Mouse (Mus musculus): ENCODE data around the gene Nop58.

The Nop58 gene

DNA sequence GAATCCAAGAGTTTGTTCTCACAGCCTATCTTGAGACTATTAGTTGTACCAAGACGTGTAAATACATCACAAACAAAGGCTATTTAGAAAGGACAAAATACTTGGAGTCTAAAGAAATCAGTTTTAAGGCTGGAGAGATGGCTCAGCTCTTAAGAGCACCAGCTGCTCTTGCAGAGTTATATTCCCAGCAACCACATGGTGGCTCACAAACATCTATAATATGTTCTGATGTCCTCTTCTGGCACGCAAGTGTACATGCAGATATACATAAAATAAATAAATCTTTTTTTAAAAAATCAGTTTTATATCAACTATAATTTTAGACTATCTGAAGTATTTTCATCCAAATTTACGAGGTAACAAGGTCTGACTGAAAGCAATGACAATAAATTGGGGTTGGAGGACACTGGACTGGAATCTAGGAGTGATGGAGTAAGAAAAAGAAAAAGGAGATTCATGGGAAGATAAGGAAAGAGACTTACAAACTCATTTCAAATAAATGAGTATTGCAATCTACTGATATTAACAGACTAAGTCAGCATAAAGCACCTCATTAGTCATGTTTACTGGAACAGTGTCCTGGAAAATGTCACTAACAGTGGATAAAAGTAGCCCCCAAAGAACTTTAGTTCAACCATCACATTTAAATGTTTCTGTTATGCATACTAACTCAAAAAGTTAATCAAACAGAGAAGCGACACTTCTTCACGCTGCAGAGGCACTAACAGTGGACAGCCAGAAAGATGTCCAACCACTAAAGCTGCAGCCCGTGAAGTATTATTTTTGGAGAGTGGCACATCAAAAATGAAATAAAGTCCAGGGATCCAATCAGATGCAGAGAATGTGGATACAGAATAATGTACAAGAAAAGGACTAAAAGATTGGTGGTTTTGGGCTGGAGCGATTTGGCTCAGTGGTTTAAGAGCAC, 28.3 kb upstream of the Nop58 start:
- peaks cover 72% of the 10 kb centered on the region for H3K36me3 ChIP-seq (ENCODE audit: insufficient read depth, low read length)
- no peaks in the 10 kb centered on the region for H3K27me3 ChIP-seq (ENCODE audit: insufficient read depth, low read length)
- peaks cover 39% of the 10 kb centered on the region for H3K4me1 ChIP-seq (replicated peaks; ENCODE audit: low read depth, low read length)
- TF ChIP-seq POU5F1 (IDR thresholded peaks at IDR 0.05; ENCODE audit: borderline replicate concordance, low read length) (no peak), CTCF (conservative IDR thresholded peaks at IDR 0.05; ENCODE audit: low read length) (no peak), NANOG (IDR thresholded peaks at IDR 0.05; ENCODE audit: borderline replicate concordance, low read length) (no peak)
- no peaks in the 10 kb centered on the region for H3K9me3 ChIP-seq (ENCODE audit: low read length)
- H3K4me3 ChIP-seq (replicated peaks; ENCODE audit: low read length), result no peak overlapping the region

DNA sequence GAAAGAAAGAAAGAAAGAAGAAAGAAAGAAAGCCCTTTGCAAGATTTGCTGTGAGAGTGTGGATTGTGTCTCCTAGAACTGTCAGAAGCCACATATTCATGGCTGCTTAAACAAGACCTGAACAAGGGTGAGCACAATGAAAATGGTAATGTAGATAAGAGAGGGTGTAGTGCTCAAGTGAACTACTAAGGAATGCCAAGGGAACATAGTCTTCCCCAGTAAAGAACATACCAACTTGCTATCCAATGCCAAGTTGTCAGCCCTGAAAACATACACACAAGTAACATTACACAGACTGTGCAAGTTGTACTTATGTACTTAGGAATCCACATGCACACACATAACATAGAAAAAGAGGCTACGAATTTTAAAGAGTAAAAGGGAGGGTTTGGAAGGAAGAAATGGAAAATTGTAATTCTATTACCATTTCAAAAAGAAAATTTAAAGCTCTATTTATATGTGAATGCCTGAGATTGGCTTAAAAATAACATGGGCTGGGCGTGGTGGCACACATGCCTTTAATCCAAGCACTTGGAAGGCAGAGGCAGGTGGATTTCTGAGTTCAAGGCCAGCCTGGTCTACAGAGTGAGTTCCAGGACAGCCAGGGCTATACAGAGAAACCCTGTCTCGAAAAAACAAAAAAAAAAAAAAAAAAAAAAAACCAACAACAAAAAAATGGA, 21.2 kb upstream of the Nop58 start:
- TF ChIP-seq NANOG (IDR thresholded peaks at IDR 0.05; ENCODE audit: borderline replicate concordance, low read length) (no peak), POU5F1 (IDR thresholded peaks at IDR 0.05; ENCODE audit: borderline replicate concordance, low read length) (no peak), CTCF (conservative IDR thresholded peaks at IDR 0.05; ENCODE audit: low read length) (no peak)
- no peaks in the 10 kb centered on the region for H3K9me3 ChIP-seq (ENCODE audit: low read length)

DNA sequence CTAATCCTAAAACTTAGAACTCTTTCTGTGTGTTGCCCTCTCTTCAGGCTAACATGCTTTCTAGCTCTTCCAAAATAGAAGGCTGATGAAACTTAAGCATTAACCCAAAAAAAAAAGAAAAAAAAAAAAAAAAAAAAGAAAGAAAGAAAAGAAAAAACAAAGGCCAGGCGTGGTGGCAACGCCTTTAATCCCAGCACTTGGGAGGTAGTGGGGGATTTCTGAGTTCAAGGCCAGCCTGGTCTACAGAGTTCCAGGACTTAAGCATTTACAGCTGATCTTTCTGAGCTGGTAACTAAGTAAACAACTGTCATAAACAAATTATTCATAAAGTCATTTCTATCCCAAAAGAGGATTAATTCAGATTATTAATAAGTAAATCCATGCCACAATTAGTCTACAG, 15.9 kb upstream of the Nop58 start:
- TF ChIP-seq CTCF (conservative IDR thresholded peaks at IDR 0.05; ENCODE audit: low read length), result no peak
- no peak for TF ChIP-seq NANOG (IDR thresholded peaks at IDR 0.05; ENCODE audit: borderline replicate concordance, low read length)
- Histone ChIP-seq H3K4me3 (replicated peaks; ENCODE audit: low read length) (peak overlapping the region; percentile 97), H3K9me3 (ENCODE audit: low read length) (no peaks in the 10 kb centered on the region), H3K27me3 (ENCODE audit: insufficient read depth, low read length) (no peaks in the 10 kb centered on the region), H3K4me1 (replicated peaks; ENCODE audit: low read depth, low read length) (peaks cover 61% of the 10 kb centered on the region), H3K36me3 (ENCODE audit: insufficient read depth, low read length) (peaks cover 32% of the 10 kb centered on the region)

More for the DNA sequence above, 21.2 kb upstream of the Nop58 start:
- H3K4me1 ChIP-seq (replicated peaks; ENCODE audit: low read depth, low read length), result peaks cover 84% of the 10 kb centered on the region
- H3K36me3 ChIP-seq (ENCODE audit: insufficient read depth, low read length), result peaks cover 21% of the 10 kb centered on the region
- peak overlapping the region; percentile 37 for H3K4me3 ChIP-seq (replicated peaks; ENCODE audit: low read length)
- no peaks in the 10 kb centered on the region for H3K27me3 ChIP-seq (ENCODE audit: insufficient read depth, low read length)

DNA sequence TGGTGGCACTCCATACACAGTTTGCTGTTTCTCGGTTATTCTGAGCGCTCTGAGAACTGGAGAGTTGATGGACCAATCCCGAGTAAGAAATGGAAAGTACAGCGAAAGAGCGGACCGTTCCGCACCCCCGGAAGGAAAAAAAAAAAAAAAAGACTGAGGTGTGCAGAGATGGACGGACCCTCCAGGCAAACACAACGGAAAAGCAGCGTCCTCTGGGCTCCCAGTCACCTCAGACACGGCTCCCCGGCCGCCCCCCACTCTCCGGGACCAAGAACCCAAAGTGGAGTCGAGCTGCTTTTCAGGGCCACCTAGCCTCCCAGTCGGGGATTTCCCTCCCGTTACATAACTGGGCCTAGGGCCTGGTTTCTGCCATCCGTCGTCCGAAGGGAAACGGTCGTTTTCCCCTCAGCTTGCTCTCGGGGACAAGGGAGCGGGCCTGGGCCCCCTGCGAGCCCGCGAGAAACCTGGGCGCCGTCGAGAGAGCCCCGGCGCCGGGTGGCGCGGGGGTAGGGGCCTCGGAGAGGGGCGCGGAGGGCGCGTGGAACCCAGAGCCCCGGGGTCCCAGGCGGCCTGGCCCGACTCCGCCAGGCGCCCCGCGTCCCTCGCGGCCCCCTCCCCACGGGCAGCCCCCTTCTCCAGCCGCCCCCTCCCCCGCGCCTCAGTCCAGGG, 14.7 kb upstream of the Nop58 start:
- H3K9me3 ChIP-seq (ENCODE audit: low read length), result no peaks in the 10 kb centered on the region
- H3K27me3 ChIP-seq (ENCODE audit: insufficient read depth, low read length), result no peaks in the 10 kb centered on the region
- H3K4me3 ChIP-seq (replicated peaks; ENCODE audit: low read length), result peak overlapping the region; percentile 97
- peaks cover 36% of the 10 kb centered on the region for H3K36me3 ChIP-seq (ENCODE audit: insufficient read depth, low read length)
- no peak for TF ChIP-seq CTCF (conservative IDR thresholded peaks at IDR 0.05; ENCODE audit: low read length)
- TF ChIP-seq NANOG (IDR thresholded peaks at IDR 0.05; ENCODE audit: borderline replicate concordance, low read length), result no peak
- TF ChIP-seq POU5F1 (IDR thresholded peaks at IDR 0.05; ENCODE audit: borderline replicate concordance, low read length), result no peak
- peaks cover 51% of the 10 kb centered on the region for H3K4me1 ChIP-seq (replicated peaks; ENCODE audit: low read depth, low read length)

DNA sequence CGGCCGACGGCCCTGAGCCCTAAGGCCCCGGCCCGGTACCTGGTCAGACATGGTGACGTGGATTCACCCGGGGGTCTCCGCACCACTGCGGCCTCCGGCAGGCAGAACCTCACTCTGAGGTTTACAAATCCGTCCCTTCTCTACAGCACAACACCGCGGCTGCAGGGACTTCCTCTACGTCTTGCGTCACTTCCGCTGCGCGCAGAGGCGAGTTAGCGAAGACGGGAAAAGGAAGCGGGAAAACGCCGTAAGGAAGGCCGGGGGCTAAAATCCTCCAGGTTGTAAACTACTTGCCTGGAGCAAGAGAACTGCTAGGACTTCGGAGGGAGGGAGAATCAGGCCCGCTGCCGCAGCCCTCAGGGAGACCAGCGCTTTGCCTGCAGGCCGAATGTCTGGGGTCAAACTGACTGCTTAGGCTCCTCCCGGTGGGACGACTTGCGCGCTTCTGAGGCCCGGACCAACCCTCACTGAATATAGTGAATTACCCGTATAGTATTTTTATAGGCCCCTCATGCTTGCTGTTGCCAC, 14.1 kb upstream of the Nop58 start, which contains the start of gene Sumo1:
Gene Sumo1, minus strand, starts transcription at position 194 of the 528 bp plus-strand sequence.
- TF ChIP-seq CTCF (conservative IDR thresholded peaks at IDR 0.05; ENCODE audit: low read length) (no peak), NANOG (IDR thresholded peaks at IDR 0.05; ENCODE audit: borderline replicate concordance, low read length) (no peak), POU5F1 (IDR thresholded peaks at IDR 0.05; ENCODE audit: borderline replicate concordance, low read length) (no peak)
- Histone ChIP-seq H3K4me3 (replicated peaks; ENCODE audit: low read length) (peak within 1 kb of the TSS; percentile 97), H3K4me1 (replicated peaks; ENCODE audit: low read depth, low read length) (peaks cover 44% of the 10 kb centered on the region), H3K27me3 (ENCODE audit: insufficient read depth, low read length) (no peaks in the 10 kb centered on the region), H3K36me3 (ENCODE audit: insufficient read depth, low read length) (peaks cover 36% of the 10 kb centered on the region), H3K9me3 (ENCODE audit: low read length) (no peaks in the 10 kb centered on the region)

DNA sequence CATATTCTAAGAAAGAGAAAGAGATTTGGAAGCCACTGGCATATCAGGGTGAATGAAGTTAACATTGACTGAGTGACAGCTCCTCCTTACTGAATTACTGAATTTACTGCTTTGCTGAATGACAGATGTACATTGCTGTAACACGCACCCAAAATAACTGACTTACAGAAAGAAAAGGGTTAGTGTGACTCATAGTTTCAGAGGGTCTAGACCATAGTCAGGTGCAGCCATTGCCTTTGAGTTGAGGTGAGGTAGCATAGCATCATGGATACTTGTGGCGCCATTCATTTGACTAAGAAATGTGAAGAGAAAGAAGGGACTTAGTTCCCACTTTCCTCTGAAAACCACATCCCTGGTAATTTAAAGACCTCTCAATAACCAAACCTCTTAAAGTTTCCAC, 11.1 kb upstream of the Nop58 start:
- no peak overlapping the region for H3K4me3 ChIP-seq (replicated peaks; ENCODE audit: low read length)
- H3K4me1 ChIP-seq (replicated peaks; ENCODE audit: low read depth, low read length), result peaks cover 17% of the 10 kb centered on the region
- H3K9me3 ChIP-seq (ENCODE audit: low read length), result no peaks in the 10 kb centered on the region
- peaks cover 3% of the 10 kb centered on the region; the same call in 1 of the 2 replicates for H3K27me3 ChIP-seq (ENCODE audit: insufficient read depth, low read length)
- peaks cover 20% of the 10 kb centered on the region for H3K36me3 ChIP-seq (ENCODE audit: insufficient read depth, low read length)
- TF ChIP-seq CTCF (conservative IDR thresholded peaks at IDR 0.05; ENCODE audit: low read length) (no peak), NANOG (IDR thresholded peaks at IDR 0.05; ENCODE audit: borderline replicate concordance, low read length) (no peak), POU5F1 (IDR thresholded peaks at IDR 0.05; ENCODE audit: borderline replicate concordance, low read length) (no peak)

DNA sequence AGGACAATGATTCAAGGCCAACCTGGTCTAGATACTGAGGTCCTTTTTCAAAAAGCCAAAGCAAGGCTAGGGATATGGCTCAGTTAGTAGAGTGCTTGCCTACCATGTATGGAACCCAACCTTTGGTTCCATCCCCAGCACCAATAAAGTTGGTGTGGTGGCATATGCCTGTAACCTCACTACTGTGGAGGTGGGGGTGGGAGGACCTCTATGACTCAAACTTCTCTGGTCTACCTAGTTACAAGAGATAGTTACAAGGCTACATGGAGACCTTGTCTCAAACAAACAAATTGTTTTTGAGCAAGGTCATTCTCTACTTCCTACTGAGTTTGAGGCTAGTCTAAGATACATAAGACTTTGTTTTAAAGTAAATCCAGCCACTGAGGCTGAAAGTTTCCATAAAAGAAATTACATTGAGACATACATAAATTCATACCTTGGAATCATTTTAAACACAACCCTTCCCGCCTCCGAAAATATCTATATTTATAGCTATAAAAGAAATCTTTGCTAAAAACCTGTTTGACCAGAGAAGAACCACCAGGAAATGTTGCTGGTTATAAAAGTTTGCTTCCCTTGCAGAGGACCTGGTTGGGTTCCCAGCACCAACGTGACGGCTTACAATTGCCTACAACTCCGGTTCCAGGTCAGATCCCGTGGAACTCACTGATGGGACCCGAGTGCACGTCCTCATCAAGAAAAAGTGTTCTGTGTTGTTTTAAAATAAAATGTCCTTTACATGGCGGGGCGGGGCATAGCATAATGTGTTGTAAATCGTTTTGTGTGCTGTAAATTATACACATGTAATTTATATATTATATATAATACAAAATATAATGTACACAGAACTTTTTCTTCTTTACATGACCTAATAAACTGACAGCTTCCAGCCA, 599 bp upstream of the Nop58 start:
- peaks cover 30% of the 10 kb centered on the region for H3K4me1 ChIP-seq (replicated peaks; ENCODE audit: low read depth, low read length)
- H3K4me3 ChIP-seq (replicated peaks; ENCODE audit: low read length), result peak overlapping the region; percentile 60
- H3K36me3 ChIP-seq (ENCODE audit: insufficient read depth, low read length), result peaks cover 35% of the 10 kb centered on the region
- TF ChIP-seq POU5F1 (IDR thresholded peaks at IDR 0.05; ENCODE audit: borderline replicate concordance, low read length) (no peak), CTCF (conservative IDR thresholded peaks at IDR 0.05; ENCODE audit: low read length) (no peak), NANOG (IDR thresholded peaks at IDR 0.05; ENCODE audit: borderline replicate concordance, low read length) (no peak)
- H3K9me3 ChIP-seq (ENCODE audit: low read length), result no peaks in the 10 kb centered on the region
- H3K27me3 ChIP-seq (ENCODE audit: insufficient read depth, low read length), result peaks cover 4% of the 10 kb centered on the region
